Mouse (Mus musculus): Measurements from ENCODE around the gene Ccdc146.
"Not testable (repeated sequence)": the region's sequence is repeated elsewhere in the genome, so short reads cannot be mapped to it uniquely, and the experiment has no call there.

The Ccdc146 gene

GRCm38 (mm10) chr5:21386432-21386831 is 38.0 kb downstream of the Ccdc146 start:
- no peak for DNase-seq (ENCODE audit: low spot score)

GRCm38 (mm10) chr5:21384976-21385375 is 39.5 kb downstream of the Ccdc146 start:
- DNase-seq (ENCODE audit: low spot score): no peak

GRCm38 (mm10) chr5:21384252-21384960 is 40.1 kb downstream of the Ccdc146 start:
- DNase-seq (ENCODE audit: low spot score): no peak

GRCm38 (mm10) chr5:21383392-21384251 is 40.9 kb downstream of the Ccdc146 start:
- no peak for DNase-seq (ENCODE audit: low spot score)

GRCm38 (mm10) chr5:21382678-21383077 is 41.8 kb downstream of the Ccdc146 start:
- DNase-seq (ENCODE audit: low spot score): no peak

GRCm38 (mm10) chr5:21381986-21382385 is 42.5 kb downstream of the Ccdc146 start:
- DNase-seq (ENCODE audit: low spot score): peak; percentile 64

- DNase-seq (ENCODE audit: low spot score): no peak
Observed at GRCm38 (mm10) chr5:21378397-21378796, 46.1 kb downstream of the Ccdc146 start.

GRCm38 (mm10) chr5:21376935-21377334 is 47.5 kb downstream of the Ccdc146 start:
- DNase-seq (ENCODE audit: low spot score): no peak

- no peak for DNase-seq (ENCODE audit: low spot score)
Observed at GRCm38 (mm10) chr5:21373180-21373518, 51.3 kb downstream of the Ccdc146 start.

GRCm38 (mm10) chr5:21372493-21373179 is 51.8 kb downstream of the Ccdc146 start, which contains the start of gene Fgl2:
Gene Fgl2 (plus strand): TSS chr5:21372642.
- DNase-seq (ENCODE audit: low spot score): no peak

- DNase-seq (ENCODE audit: low spot score): no peak
Observed at GRCm38 (mm10) chr5:21371920-21372319, 52.6 kb downstream of the Ccdc146 start.

- DNase-seq (ENCODE audit: low spot score): no peak
Observed at GRCm38 (mm10) chr5:21370218-21370947, 54.1 kb downstream of the Ccdc146 start.

- DNase-seq (ENCODE audit: low spot score): no peak
Observed at GRCm38 (mm10) chr5:21367514-21367913, 57.0 kb downstream of the Ccdc146 start.

- DNase-seq (ENCODE audit: low spot score): peak; percentile 49
Observed at GRCm38 (mm10) chr5:21366338-21367053, 58.0 kb downstream of the Ccdc146 start.

- no peak for DNase-seq (ENCODE audit: low spot score)
Observed at GRCm38 (mm10) chr5:21363343-21363742, 61.1 kb downstream of the Ccdc146 start.

GRCm38 (mm10) chr5:21358648-21359047 is 65.8 kb downstream of the Ccdc146 start:
- no peak for DNase-seq (ENCODE audit: low spot score)

- DNase-seq (ENCODE audit: low spot score): no peak
Observed at GRCm38 (mm10) chr5:21351678-21352077, 72.8 kb downstream of the Ccdc146 start.

GRCm38 (mm10) chr5:21348366-21348765 is 76.1 kb downstream of the Ccdc146 start:
- peak; percentile 56 for DNase-seq (ENCODE audit: low spot score)

- DNase-seq (ENCODE audit: low spot score): not testable (repeated sequence)
Observed at GRCm38 (mm10) chr5:21342265-21342664, 82.2 kb downstream of the Ccdc146 start.

GRCm38 (mm10) chr5:21332119-21332518 is 92.4 kb downstream of the Ccdc146 start:
- DNase-seq (ENCODE audit: low spot score): no peak

GRCm38 (mm10) chr5:21331656-21332055 is 92.8 kb downstream of the Ccdc146 start:
- peak; percentile 81 for DNase-seq (ENCODE audit: low spot score)

Data from adipocyte (in vitro differentiated cells).